Mouse (Mus musculus): Measurements from ENCODE around the gene Cdkn2d. TPM values are rescaled to one million over a fixed set of nuclear protein-coding genes. Genes with fewer than 3 reads are reported as not detected.

Gene Cdkn2d
- polyA plus RNA-seq, 1 experiment = 53.2 TPM

- peaks cover 37% of the 10 kb centered on the region for H3K79me2 ChIP-seq (ENCODE audit: control insufficient read depth, insufficient read depth)
- peak overlapping the region; percentile 91 for H3K4me3 ChIP-seq
- TF ChIP-seq REST (IDR thresholded peaks at IDR 0.05; ENCODE audit: insufficient read depth, insufficient read length) (no peak), USF1 (IDR thresholded peaks at IDR 0.05; ENCODE audit: low read depth) (no peak), POLR2A (IDR thresholded peaks at IDR 0.05; ENCODE audit: insufficient read length, low read depth) (no peak), MAX (IDR thresholded peaks at IDR 0.05; ENCODE audit: low read depth) (no peak), CEBPB (IDR thresholded peaks at IDR 0.05; ENCODE audit: insufficient read depth, poor library complexity, severe bottlenecking) (no peak), TCF3 (IDR thresholded peaks at IDR 0.05; ENCODE audit: insufficient read length, low read depth) (no peak), POLR2AphosphoS2 (IDR thresholded peaks at IDR 0.05; ENCODE audit: insufficient read length, low read depth) (no peak), SRF (IDR thresholded peaks at IDR 0.05; ENCODE audit: control insufficient read depth, insufficient read length, low read depth) (no peak), MYOD1 (IDR thresholded peaks at IDR 0.05; ENCODE audit: control insufficient read depth in 1 of 3, insufficient read length in 2 of 3, low read depth in 2 of 3) (no peak), MYOG (IDR thresholded peaks at IDR 0.05; ENCODE audit: control insufficient read depth in 1 of 3, insufficient read depth in 1 of 3, insufficient read length in 2 of 3, low read depth in 2 of 3) (no peak), E2F4 (IDR thresholded peaks at IDR 0.05; ENCODE audit: insufficient read depth) (no peak)
- H3K27me3 ChIP-seq (ENCODE audit: control insufficient read depth, insufficient read depth, insufficient read length) = no peaks in the 10 kb centered on the region
- peak overlapping the region; percentile 95 for H3K4me2 ChIP-seq (ENCODE audit: low read depth)
- peak overlapping the region; percentile 79 for H3ac ChIP-seq (ENCODE audit: control insufficient read depth, insufficient read length)
- no peaks in the 10 kb centered on the region for H3K36me3 ChIP-seq (ENCODE audit: control insufficient read depth, insufficient read depth)
Observed at GRCm38 (mm10) chr9:21290589-21290988, 618 bp downstream of the Cdkn2d start.

- peak overlapping the region; percentile 95 for H3K4me2 ChIP-seq (ENCODE audit: low read depth)
- no peak for TF ChIP-seq MYOG (IDR thresholded peaks at IDR 0.05; ENCODE audit: control insufficient read depth in 1 of 3, insufficient read depth in 1 of 3, insufficient read length in 2 of 3, low read depth in 2 of 3)
Observed at GRCm38 (mm10) chr9:21289337-21289671, 1.9 kb downstream of the Cdkn2d start.

GRCm38 (mm10) chr9:21288404-21289336, 2.5 kb downstream of the Cdkn2d start:
- Histone ChIP-seq H3K36me3 (ENCODE audit: control insufficient read depth, insufficient read depth) (peaks cover 11% of the 10 kb centered on the region), H3K79me2 (ENCODE audit: control insufficient read depth, insufficient read depth) (peaks cover 40% of the 10 kb centered on the region), H3K27me3 (ENCODE audit: control insufficient read depth, insufficient read depth, insufficient read length) (no peaks in the 10 kb centered on the region), H3K4me3 (peak overlapping the region; percentile 91), H3ac (ENCODE audit: control insufficient read depth, insufficient read length) (no peak overlapping the region), H3K4me2 (ENCODE audit: low read depth) (peak overlapping the region; percentile 95)
- no peak for TF ChIP-seq USF1 (IDR thresholded peaks at IDR 0.05; ENCODE audit: low read depth)
- TF ChIP-seq MYOD1 (IDR thresholded peaks at IDR 0.05; ENCODE audit: control insufficient read depth in 1 of 3, insufficient read length in 2 of 3, low read depth in 2 of 3) = peak in 1 of 3 experiments; percentile 15

More at GRCm38 (mm10) chr9:21289337-21289671, 1.9 kb downstream of the Cdkn2d start:
- Histone ChIP-seq H3K4me3 (peak overlapping the region; percentile 91), H3K79me2 (ENCODE audit: control insufficient read depth, insufficient read depth) (peaks cover 40% of the 10 kb centered on the region), H3K27me3 (ENCODE audit: control insufficient read depth, insufficient read depth, insufficient read length) (no peaks in the 10 kb centered on the region), H3K36me3 (ENCODE audit: control insufficient read depth, insufficient read depth) (peaks cover 4% of the 10 kb centered on the region), H3ac (ENCODE audit: control insufficient read depth, insufficient read length) (no peak overlapping the region)

- peak within 1 kb of the TSS; percentile 91 for H3K4me3 ChIP-seq
- H3K36me3 ChIP-seq (ENCODE audit: control insufficient read depth, insufficient read depth) = peaks cover 11% of the 10 kb centered on the region
- TF ChIP-seq MYOG (IDR thresholded peaks at IDR 0.05; ENCODE audit: control insufficient read depth in 1 of 3, insufficient read depth in 1 of 3, insufficient read length in 2 of 3, low read depth in 2 of 3) (peak in 2 of 3 experiments; percentile 12 to 76), POLR2A (IDR thresholded peaks at IDR 0.05; ENCODE audit: insufficient read length, low read depth) (peak; percentile 86), TCF12 (IDR thresholded peaks at IDR 0.05; ENCODE audit: insufficient read depth, poor library complexity, severe bottlenecking) (peak; percentile 5), E2F4 (IDR thresholded peaks at IDR 0.05; ENCODE audit: insufficient read depth) (no peak), USF1 (IDR thresholded peaks at IDR 0.05; ENCODE audit: low read depth) (no peak), REST (IDR thresholded peaks at IDR 0.05; ENCODE audit: insufficient read depth, insufficient read length) (no peak), POLR2AphosphoS2 (IDR thresholded peaks at IDR 0.05; ENCODE audit: insufficient read length, low read depth) (peak; percentile 91), MAX (IDR thresholded peaks at IDR 0.05; ENCODE audit: low read depth) (no peak), MYOD1 (IDR thresholded peaks at IDR 0.05; ENCODE audit: control insufficient read depth in 1 of 3, insufficient read length in 2 of 3, low read depth in 2 of 3) (peak in 1 of 3 experiments; percentile 58), TCF3 (IDR thresholded peaks at IDR 0.05; ENCODE audit: insufficient read length, low read depth) (no peak)
- peak within 1 kb of the TSS; percentile 95 for H3K4me2 ChIP-seq (ENCODE audit: low read depth)
- H3K27me3 ChIP-seq (ENCODE audit: control insufficient read depth, insufficient read depth, insufficient read length) = no peaks in the 10 kb centered on the region
- peak within 1 kb of the TSS; percentile 27 for H3ac ChIP-seq (ENCODE audit: control insufficient read depth, insufficient read length)
- peaks cover 40% of the 10 kb centered on the region for H3K79me2 ChIP-seq (ENCODE audit: control insufficient read depth, insufficient read depth)
Observed at GRCm38 (mm10) chr9:21287571-21288402, 3.4 kb downstream of the Cdkn2d start, which contains the start of gene Kri1. Gene Kri1, minus strand, starts transcription at chr9:21287969.

GRCm38 (mm10) chr9:21286753-21287152, 4.5 kb downstream of the Cdkn2d start:
- no peak overlapping the region for H3ac ChIP-seq (ENCODE audit: control insufficient read depth, insufficient read length)
- TF ChIP-seq TCF12 (IDR thresholded peaks at IDR 0.05; ENCODE audit: insufficient read depth, poor library complexity, severe bottlenecking) (no peak), E2F4 (IDR thresholded peaks at IDR 0.05; ENCODE audit: insufficient read depth) (no peak), MYOD1 (IDR thresholded peaks at IDR 0.05; ENCODE audit: control insufficient read depth in 1 of 3, insufficient read length in 2 of 3, low read depth in 2 of 3) (no peak), CEBPB (IDR thresholded peaks at IDR 0.05; ENCODE audit: insufficient read depth, poor library complexity, severe bottlenecking) (no peak), POLR2AphosphoS2 (IDR thresholded peaks at IDR 0.05; ENCODE audit: insufficient read length, low read depth) (no peak), REST (IDR thresholded peaks at IDR 0.05; ENCODE audit: insufficient read depth, insufficient read length) (no peak)
- H3K4me3 ChIP-seq = peak overlapping the region; percentile 91
- H3K36me3 ChIP-seq (ENCODE audit: control insufficient read depth, insufficient read depth) = peaks cover 11% of the 10 kb centered on the region
- H3K27me3 ChIP-seq (ENCODE audit: control insufficient read depth, insufficient read depth, insufficient read length) = no peaks in the 10 kb centered on the region
- peak overlapping the region; percentile 86 for H3K4me2 ChIP-seq (ENCODE audit: low read depth)
- H3K79me2 ChIP-seq (ENCODE audit: control insufficient read depth, insufficient read depth) = peaks cover 40% of the 10 kb centered on the region
